Mouse (Mus musculus) kidney, embryonic 15.5 days (tissue): ENCODE data around the gene 4930469K13Rik. TPM values are rescaled to one million over a fixed set of nuclear protein-coding genes. Genes with fewer than 3 reads are reported as not detected.

Experiments used
- ATAC-seq: fragments of 200-750 bp; cut with Nextera tagmentation; replicated peaks from 2 replicates; pipeline ENCODE4 v1.8.0; 2017; ENCODE audit warnings: moderate TSS enrichment; ENCODE audit not compliant: low FRiP score
- H3K27ac ChIP-seq: fragments of 300-500 bp; sonication (generic); 2 replicates; pipeline ENCODE4 v1.5.1; 2015; ENCODE audit warnings: mild to moderate bottlenecking, inconsistent platforms
- H3K27me3 ChIP-seq: fragments of 300-500 bp; sonication (generic); 2 replicates; pipeline ENCODE4 v1.6.1; 2015; ENCODE audit warnings: inconsistent platforms
- H3K36me3 ChIP-seq: fragments of 300-500 bp; sonication (generic); 2 replicates; pipeline ENCODE4 v1.6.1; 2015; ENCODE audit warnings: inconsistent platforms
- H3K4me1 ChIP-seq: fragments of 300-500 bp; sonication (generic); 2 replicates; pipeline ENCODE4 v1.6.1; 2015; ENCODE audit warnings: inconsistent platforms
- H3K4me2 ChIP-seq: fragments of 300-500 bp; sonication (generic); 2 replicates; pipeline ENCODE4 v1.6.1; 2015; ENCODE audit warnings: moderate library complexity, mild to moderate bottlenecking, inconsistent platforms
- H3K4me3 ChIP-seq: fragments of 300-500 bp; sonication (generic); replicated peaks from 2 replicates; pipeline ENCODE4 v1.5.1; 2015; ENCODE audit warnings: mild to moderate bottlenecking, inconsistent platforms
- H3K9ac ChIP-seq: fragments of 300-500 bp; sonication (generic); 2 replicates; pipeline ENCODE4 v1.6.1; 2015; ENCODE audit warnings: mild to moderate bottlenecking, inconsistent platforms
- H3K9me3 ChIP-seq: fragments of 300-500 bp; sonication (generic); replicated peaks from 2 replicates; pipeline ENCODE4 v1.6.1; 2016; ENCODE audit warnings: inconsistent platforms
- WGBS: fragments of 180-500 bp; shearing (Covaris S2); methylation state at CpG from one replicate; pipeline ENCODE4 v1.1.7; 2015; ENCODE audit warnings: mixed read lengths; 5-methylcytosine and 5-hydroxymethylcytosine counted together
- polyA plus RNA-seq: library from polyadenylated mRNA; unstranded; fragments of >200 nt; fragmentation: Nextera tagmentation; extraction: Ambion mirVana; gene quantifications from 2 replicates; pipeline ENCODE4 v1.2.1, GENCODE M21; 2015

Gene 4930469K13Rik
- polyA plus RNA-seq, 1 experiment from 2014 or later, result 0.48 TPM

- 73% methylated on average over 6 of the region's 6 CpGs for WGBS
- H3K27ac ChIP-seq, result no peak overlapping the region
- H3K9ac ChIP-seq, result no peak overlapping the region
- no peak overlapping the region for H3K4me3 ChIP-seq
- H3K36me3 ChIP-seq, result no peaks in the 10 kb centered on the region
- ATAC-seq, result no peak
- H3K27me3 ChIP-seq, result 0 out of 2 replicates have a peak, but pooled peaks cover 3% of the 10 kb centered on the region
- peaks cover 8% of the 10 kb centered on the region for H3K4me1 ChIP-seq
- no peak overlapping the region for H3K4me2 ChIP-seq
- no peaks in the 10 kb centered on the region for H3K9me3 ChIP-seq
Observed at GRCm38 (mm10) chr11:33927321-33927720, 171.0 kb downstream of the 4930469K13Rik start.

GRCm38 (mm10) chr11:33926551-33926950 lies 171.8 kb downstream of the 4930469K13Rik start:
- no peak for ATAC-seq
- 44% methylated on average over 2 of the region's 2 CpGs for WGBS

GRCm38 (mm10) chr11:33925778-33926177 lies 172.6 kb downstream of the 4930469K13Rik start:
- Histone ChIP-seq H3K4me1 (peaks cover 17% of the 10 kb centered on the region), H3K27me3 (0 out of 2 replicates have a peak, but pooled peaks cover 3% of the 10 kb centered on the region), H3K9me3 (no peaks in the 10 kb centered on the region), H3K4me3 (no peak overlapping the region), H3K4me2 (no peak overlapping the region), H3K9ac (no peak overlapping the region), H3K27ac (no peak overlapping the region), H3K36me3 (no peaks in the 10 kb centered on the region)
- 80% methylated on average over 8 of the region's 8 CpGs for WGBS
- no peak for ATAC-seq

More at GRCm38 (mm10) chr11:33926551-33926950, 171.8 kb downstream of the 4930469K13Rik start:
- Histone ChIP-seq H3K4me2 (no peak overlapping the region), H3K4me3 (no peak overlapping the region), H3K4me1 (peaks cover 11% of the 10 kb centered on the region), H3K9me3 (no peaks in the 10 kb centered on the region), H3K9ac (no peak overlapping the region), H3K27me3 (0 out of 2 replicates have a peak, but pooled peaks cover 3% of the 10 kb centered on the region), H3K27ac (no peak overlapping the region), H3K36me3 (no peaks in the 10 kb centered on the region)

Other genes starting within 250 kb of the 4930469K13Rik start
- 0.42 and 0.71 TPM in 2 replicates for gene Kcnmb1, start 135.5 kb downstream of the 4930469K13Rik start, polyA plus RNA-seq
- gene Kcnip1, start 105.4 kb downstream of the 4930469K13Rik start, polyA plus RNA-seq, result 1.4 and 1.5 TPM in 2 replicates
- gene Lcp2, start 51.6 kb downstream of the 4930469K13Rik start, polyA plus RNA-seq, result 2.0 and 3.2 TPM in 2 replicates
- 13.1 and 13.5 TPM in 2 replicates for gene Foxi1, start 109.5 kb upstream of the 4930469K13Rik start, polyA plus RNA-seq
- gene Fam196b, start 216.3 kb upstream of the 4930469K13Rik start, polyA plus RNA-seq, result 0.43 and 0.51 TPM in 2 replicates